In the genomic region with DNA sequence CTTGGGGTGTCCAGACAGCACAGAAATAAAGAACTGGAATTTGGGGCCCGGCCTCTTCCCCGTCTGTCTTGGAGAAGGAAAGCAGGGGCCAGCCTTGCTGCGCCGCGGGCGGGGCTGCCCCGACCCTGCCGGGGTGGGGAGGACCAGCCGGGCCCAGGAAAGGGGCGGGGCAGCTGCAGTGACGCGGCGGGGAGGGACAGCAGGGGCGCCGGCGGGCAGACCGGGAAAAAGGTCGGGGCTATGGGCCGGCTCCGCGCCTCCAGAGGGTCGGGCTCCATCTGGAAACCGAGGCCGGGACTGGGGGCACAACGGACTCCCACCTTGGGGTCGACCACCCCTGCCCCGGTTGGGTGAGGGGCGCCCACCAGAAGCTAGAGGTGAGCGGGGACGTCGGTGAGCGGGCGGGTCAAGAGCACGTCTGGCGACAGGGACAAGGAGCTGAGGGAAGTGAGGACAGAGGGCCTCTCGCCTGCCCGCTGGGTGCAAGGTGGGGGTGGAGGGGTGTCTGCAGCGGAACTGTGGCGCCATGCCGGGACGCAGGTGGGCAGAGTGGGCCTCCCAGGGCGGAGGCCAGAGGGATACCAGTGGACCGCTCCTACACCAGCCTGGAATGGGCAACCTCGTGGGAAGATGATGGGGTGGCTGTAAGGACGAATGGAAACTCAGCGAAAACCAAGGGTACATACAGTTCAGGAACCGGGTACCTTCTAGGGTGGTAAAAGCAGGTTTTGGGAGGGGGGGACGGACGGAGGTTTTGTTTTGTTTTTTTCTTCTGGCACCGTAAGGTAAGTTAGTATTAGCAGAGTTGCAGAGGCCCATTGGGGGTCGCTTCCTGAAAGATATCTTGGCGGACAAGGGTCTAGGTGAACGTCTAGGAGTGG, we compare ENCODE assay signal across 7 mouse cellular contexts. TPM values are rescaled to one million over a fixed set of nuclear protein-coding genes. Genes with fewer than 3 reads are reported as not detected.
DNase-seq lines count a peak whose midpoint lies in the region; ATAC-seq and TF ChIP-seq lines count a peak whose summit lies in the region.

A gene (plus strand): TSS at position 162 of the 881 bp plus-strand sequence.

- 1% methylated on average over 53 of the region's 53 CpGs for WGBS in limb, embryonic 15.5 days
- 2% methylated on average over 51 of the region's 53 CpGs for WGBS in midbrain, postnatal 0 days
- WGBS in stomach, embryonic 15.5 days, result 2% methylated on average over 52 of the region's 53 CpGs

- TF ChIP-seq CTCF in midbrain, postnatal 0 days (IDR thresholded peaks at IDR 0.05), result no peak

- no peaks in the 10 kb centered on the region for H3K9me3 ChIP-seq in limb, embryonic 15.5 days
- H3K9me3 ChIP-seq in midbrain, postnatal 0 days (ENCODE audit: low read length), result no peaks in the 10 kb centered on the region
- H3K9me3 ChIP-seq in stomach, embryonic 15.5 days, result no peaks in the 10 kb centered on the region

- H3K9ac ChIP-seq in limb, embryonic 15.5 days, result peak within 1 kb of the TSS; percentile 33
- peak within 1 kb of the TSS; percentile 66 for H3K9ac ChIP-seq in midbrain, postnatal 0 days (replicated peaks; ENCODE audit: low read length, poor library complexity, severe bottlenecking)
- H3K9ac ChIP-seq in stomach, embryonic 15.5 days, result peak within 1 kb of the TSS; percentile 32; the same call in 1 of the 2 replicates

- 0 out of 2 replicates have a peak, but pooled peaks have one; percentile 8 for ATAC-seq in limb, embryonic 15.5 days (ENCODE audit: insufficient number of reproducible peaks, low FRiP score, low TSS enrichment, low read depth)
- no peak for ATAC-seq in midbrain, postnatal 0 days (ENCODE audit: low FRiP score)
- ATAC-seq in stomach, embryonic 15.5 days (ENCODE audit: insufficient read depth, low FRiP score, low read depth), result no peak

- H3K27ac ChIP-seq in limb, embryonic 15.5 days, result no peak within 1 kb of the TSS
- H3K27ac ChIP-seq in midbrain, postnatal 0 days (ENCODE audit: low read depth, low read length), result peak within 1 kb of the TSS; percentile 72
- peak within 1 kb of the TSS; percentile 78 for H3K27ac ChIP-seq in stomach, embryonic 15.5 days

- H3K36me3 ChIP-seq in limb, embryonic 15.5 days, result no peaks in the 10 kb centered on the region
- peaks cover 15% of the 10 kb centered on the region for H3K36me3 ChIP-seq in midbrain, postnatal 0 days (ENCODE audit: insufficient read depth, low read length)
- no peaks in the 10 kb centered on the region; the same call in 1 of the 2 replicates for H3K36me3 ChIP-seq in stomach, embryonic 15.5 days

- H3K27me3 ChIP-seq in limb, embryonic 15.5 days, result peaks cover 36% of the 10 kb centered on the region
- no peaks in the 10 kb centered on the region for H3K27me3 ChIP-seq in midbrain, postnatal 0 days (ENCODE audit: insufficient read depth, low read length)
- peaks cover 11% of the 10 kb centered on the region; the same call in 1 of the 2 replicates for H3K27me3 ChIP-seq in stomach, embryonic 15.5 days (replicated peaks)

- peak; percentile 87 to 88 for DNase-seq in adrenal gland, adult 18-20 months (ENCODE audit: low spot score in 2 of 2)
- DNase-seq in embryo, embryonic 10.5 days (ENCODE audit: low spot score), result peak; percentile 50
- DNase-seq in heart, adult 18-20 months, result peak; percentile 88 to 90
- peak; percentile 67 for DNase-seq in kidney, adult 11 months
- no peak for DNase-seq in midbrain, postnatal 0 days (ENCODE audit: low spot score)

- H3K4me1 ChIP-seq in limb, embryonic 15.5 days, result peaks cover 53% of the 10 kb centered on the region
- peaks cover 28% of the 10 kb centered on the region; the same call in 1 of the 2 replicates for H3K4me1 ChIP-seq in midbrain, postnatal 0 days (ENCODE audit: insufficient read depth, low read length)
- H3K4me1 ChIP-seq in stomach, embryonic 15.5 days, result peaks cover 35% of the 10 kb centered on the region

- H3K4me3 ChIP-seq in limb, embryonic 15.5 days, result peak within 1 kb of the TSS; percentile 43
- H3K4me3 ChIP-seq in midbrain, postnatal 0 days (ENCODE audit: low read depth, low read length), result peak within 1 kb of the TSS; percentile 53
- H3K4me3 ChIP-seq in stomach, embryonic 15.5 days (replicated peaks), result peak within 1 kb of the TSS; percentile 48

- peak within 1 kb of the TSS; percentile 93 for H3K4me2 ChIP-seq in limb, embryonic 15.5 days
- peak within 1 kb of the TSS; percentile 70 for H3K4me2 ChIP-seq in midbrain, postnatal 0 days (ENCODE audit: low read depth, low read length, poor library complexity, severe bottlenecking)
- H3K4me2 ChIP-seq in stomach, embryonic 15.5 days, result peak within 1 kb of the TSS; percentile 88

RNA-seq across cellular contexts. Expression of the gene that starts here (rescaled TPM):
- 100 to 1,000 TPM in 1 of 2 experiments, 10 to 100 TPM in 1; 85.6 to 115 TPM for total RNA-seq in adrenal gland, adult 18-20 months (2021)
- 10 to 100 TPM; 16.1 to 21.2 TPM for total RNA-seq in heart, adult 18-20 months (2021)
- 5.6 and 6.2 TPM in 2 replicates for polyA plus RNA-seq in limb, embryonic 15.5 days (2015; fragmentation: Nextera tagmentation; extraction: Ambion mirVana)
- total RNA-seq in midbrain, postnatal 0 days (2014; rRNA removed), result 162 and 187 TPM in 2 replicates
- 127 and 134 TPM in 2 replicates for polyA plus RNA-seq in midbrain, postnatal 0 days (2015; fragmentation: Nextera tagmentation; extraction: Ambion mirVana)
- 12.9 and 16.2 TPM in 2 replicates for polyA plus RNA-seq in stomach, embryonic 15.5 days (2015; fragmentation: Nextera tagmentation; extraction: Ambion mirVana)
